Mouse (Mus musculus) stomach, postnatal 0 days (tissue): ENCODE measurements around the gene Selenom.

Source experiments
- CTCF ChIP-seq: IDR thresholded peaks from 2 replicates; pipeline ENCODE4 v1.5.1; 2016; ENCODE audit warnings: antibody characterized with exemption, low read depth, mild to moderate bottlenecking, moderate library complexity
- EP300 ChIP-seq: optimal IDR thresholded peaks from 2 replicates; pipeline ENCODE3; 2016; ENCODE audit warnings: antibody characterized with exemption

- TF ChIP-seq CTCF = no peak
- no peak for TF ChIP-seq EP300
Observed at GRCm38 (mm10) chr11:3563853-3564252, 49.4 kb downstream of the Selenom start.
